Mouse (Mus musculus): ENCODE measurements around the gene Chrm5. TPM values are rescaled to one million over a fixed set of nuclear protein-coding genes. Genes with fewer than 3 reads are reported as not detected.

The Chrm5 gene
- total and polyA plus RNA-seq, 3 experiments, result not detected

Other genes starting within 250 kb of the Chrm5 start
- 11.7 and 13.9 TPM in 2 replicates for gene Lpcat4, start 241.3 kb downstream of the Chrm5 start, total RNA-seq (2012; rRNA removed)
- gene Lpcat4, start 241.3 kb downstream of the Chrm5 start, polyA plus RNA-seq (2012; ENCODE audit: insufficient read depth in 1 of 2, insufficient read length in 2 of 2, low read depth in 1 of 2, low replicate concordance in 2 of 2, missing spikeins in 1 of 2), result 10 to 100 TPM in 1 of 2 experiments, not detected in 1; 69.9 TPM
- 0.04 TPM in 1 of 2 replicates, not detected in the other for gene Nutm1, start 221.5 kb downstream of the Chrm5 start, total RNA-seq (2012; rRNA removed)
- gene Nutm1, start 221.5 kb downstream of the Chrm5 start, polyA plus RNA-seq (2012; ENCODE audit: insufficient read depth in 1 of 2, insufficient read length in 2 of 2, low read depth in 1 of 2, low replicate concordance in 2 of 2, missing spikeins in 1 of 2), result under 1 TPM in 1 of 2 experiments, not detected in 1; 0.13 TPM
- 275 and 283 TPM in 2 replicates for gene Nop10, start 218.8 kb downstream of the Chrm5 start, total RNA-seq (2012; rRNA removed)
- gene Nop10, start 218.8 kb downstream of the Chrm5 start, polyA plus RNA-seq (2012; ENCODE audit: insufficient read depth in 1 of 2, insufficient read length in 2 of 2, low read depth in 1 of 2, low replicate concordance in 2 of 2, missing spikeins in 1 of 2), result 100 to 1,000 TPM in 1 of 2 experiments, not detected in 1; 253 TPM
- 20.4 and 21.7 TPM in 2 replicates for gene Slc12a6, start 214.9 kb downstream of the Chrm5 start, total RNA-seq (2012; rRNA removed)
- gene Slc12a6, start 214.9 kb downstream of the Chrm5 start, polyA plus RNA-seq (2012; ENCODE audit: insufficient read depth in 1 of 2, insufficient read length in 2 of 2, low read depth in 1 of 2, low replicate concordance in 2 of 2, missing spikeins in 1 of 2), result 10 to 100 TPM in 1 of 2 experiments, not detected in 1; 21.2 TPM
- 0.04 TPM in 1 of 2 replicates, not detected in the other for gene Gm21985, start 214.5 kb downstream of the Chrm5 start, total RNA-seq (2012; rRNA removed)
- gene Gm21985, start 214.5 kb downstream of the Chrm5 start, polyA plus RNA-seq (2012; ENCODE audit: insufficient read depth in 1 of 2, insufficient read length in 2 of 2, low read depth in 1 of 2, low replicate concordance in 2 of 2, missing spikeins in 1 of 2), result not detected
- gene Emc4, start 112.7 kb downstream of the Chrm5 start, total RNA-seq (2012; rRNA removed), result 163 and 201 TPM in 2 replicates
- gene Emc4, start 112.7 kb downstream of the Chrm5 start, polyA plus RNA-seq (2012; ENCODE audit: insufficient read depth in 1 of 2, insufficient read length in 2 of 2, low read depth in 1 of 2, low replicate concordance in 2 of 2, missing spikeins in 1 of 2), result 100 to 1,000 TPM in 1 of 2 experiments, not detected in 1; 171 TPM
- 16.6 and 16.7 TPM in 2 replicates for gene Katnbl1, start 101.6 kb downstream of the Chrm5 start, total RNA-seq (2012; rRNA removed)
- gene Katnbl1, start 101.6 kb downstream of the Chrm5 start, polyA plus RNA-seq (2012; ENCODE audit: insufficient read depth in 1 of 2, insufficient read length in 2 of 2, low read depth in 1 of 2, low replicate concordance in 2 of 2, missing spikeins in 1 of 2), result 10 to 100 TPM in 1 of 2 experiments, not detected in 1; 12.6 TPM
- 23.1 and 25.7 TPM in 2 replicates for gene Emc7, start 25.8 kb downstream of the Chrm5 start, total RNA-seq (2012; rRNA removed)
- 10 to 100 TPM in 1 of 2 experiments, not detected in 1; 17.7 TPM for gene Emc7, start 25.8 kb downstream of the Chrm5 start, polyA plus RNA-seq (2012; ENCODE audit: insufficient read depth in 1 of 2, insufficient read length in 2 of 2, low read depth in 1 of 2, low replicate concordance in 2 of 2, missing spikeins in 1 of 2)
- gene Aven, start 12.2 kb upstream of the Chrm5 start, total RNA-seq (2012; rRNA removed), result 29.2 and 33.4 TPM in 2 replicates
- 10 to 100 TPM; 50.3 to 72.8 TPM for gene Aven, start 12.2 kb upstream of the Chrm5 start, polyA plus RNA-seq (2012; ENCODE audit: insufficient read depth in 1 of 2, insufficient read length in 2 of 2, low read depth in 1 of 2, low replicate concordance in 2 of 2, missing spikeins in 1 of 2)